32 mouse cellular contexts compared by ENCODE assay signal in the genomic region with DNA sequence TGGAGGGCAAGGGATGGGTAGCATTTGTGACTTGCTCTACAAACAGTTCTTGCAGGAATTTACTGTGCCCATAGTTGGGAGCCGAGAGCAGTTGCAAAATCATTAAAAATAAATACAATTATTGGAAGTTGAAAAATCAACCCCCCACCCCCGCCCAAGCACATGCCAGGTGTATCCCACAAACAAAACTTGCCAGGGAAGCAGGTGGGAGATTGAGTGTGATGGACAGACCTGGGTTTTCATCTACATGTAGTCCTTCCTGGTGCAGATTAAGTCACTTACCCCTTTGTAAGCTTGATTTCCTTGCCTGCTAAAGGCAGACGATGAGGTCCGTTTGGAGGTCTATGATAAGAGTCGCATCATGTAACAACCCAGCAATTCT.
"Had no signal": no experiment of that assay in that cellular context is flagged by ENCODE, and none has a peak within 500 bp of the region (broad histone marks: within the 10 kb centered on the region; RNA-seq: fewer than 3 reads in every experiment).

No protein-coding gene starts in this region.

- H3K4me1 ChIP-seq: heart, embryonic 12.5 days; heart, embryonic 15.5 days; intestine, embryonic 15.5 days had no signal

- H3K27me3 ChIP-seq: heart, embryonic 12.5 days; intestine, embryonic 15.5 days had no signal

- DNase-seq: heart, adult 2 months; heart, postnatal 10 days; heart, postnatal 36 days; heart, postnatal 4 days; kidney, adult 11 months; kidney, adult 18-20 months; kidney, adult 2 months; kidney, adult 8-10 months; kidney, adult 9 months; kidney, postnatal 10 days; kidney, postnatal 14 days; kidney, postnatal 25 days; kidney, postnatal 36 days; kidney, postnatal 4 days; layer of hippocampus, adult 9-11 months; layer of hippocampus, postnatal 36 days had no signal

- H3K36me3 ChIP-seq: heart, embryonic 12.5 days; heart, embryonic 13.5 days; heart, embryonic 15.5 days; hindbrain, embryonic 10.5 days; hindbrain, embryonic 12.5 days; hindbrain, embryonic 13.5 days; hindbrain, embryonic 15.5 days; intestine, embryonic 15.5 days; kidney, embryonic 15.5 days had no signal

- H3K4me3 ChIP-seq: heart, adult 2 months; heart, embryonic 12.5 days; heart, embryonic 13.5 days; heart, embryonic 15.5 days; hindbrain, embryonic 10.5 days; hindbrain, embryonic 12.5 days; hindbrain, embryonic 13.5 days; hindbrain, embryonic 15.5 days; intestine, embryonic 15.5 days; kidney, embryonic 15.5 days; layer of hippocampus, adult 2 months had no signal

- H3K27ac ChIP-seq: heart, adult 2 months; heart, embryonic 13.5 days; heart, embryonic 15.5 days; hindbrain, embryonic 10.5 days; hindbrain, embryonic 12.5 days; hindbrain, embryonic 13.5 days; hindbrain, embryonic 14.5 days; hindbrain, embryonic 15.5 days; hindbrain, postnatal 0 days; intestine, embryonic 15.5 days; kidney, embryonic 15.5 days; kidney, postnatal 0 days; layer of hippocampus, adult 2 months had no signal

- H3K4me2 ChIP-seq: heart, embryonic 12.5 days; heart, embryonic 13.5 days; heart, embryonic 15.5 days; hindbrain, embryonic 12.5 days; hindbrain, embryonic 13.5 days; hindbrain, embryonic 14.5 days; hindbrain, embryonic 15.5 days; intestine, embryonic 15.5 days; kidney, embryonic 15.5 days had no signal

- H3K9ac ChIP-seq: heart, embryonic 12.5 days; heart, embryonic 13.5 days; heart, embryonic 15.5 days; hindbrain, embryonic 12.5 days; hindbrain, embryonic 13.5 days; hindbrain, embryonic 14.5 days; hindbrain, embryonic 15.5 days; intestine, embryonic 15.5 days; kidney, embryonic 15.5 days had no signal

- ATAC-seq: hindbrain, postnatal 0 days; inflammation-experienced regulatory T-cells, adult 6 months; intestine, embryonic 15.5 days; intestine, embryonic 16.5 days; intestine, postnatal 0 days had no signal

- H3K9me3 ChIP-seq: heart, embryonic 12.5 days; heart, embryonic 13.5 days; heart, embryonic 15.5 days; hindbrain, embryonic 10.5 days; hindbrain, embryonic 12.5 days; hindbrain, embryonic 13.5 days; hindbrain, embryonic 15.5 days; intestine, embryonic 15.5 days; kidney, embryonic 15.5 days had no signal
